Mouse (Mus musculus) neutrophil, adult 5-6 weeks (primary cell): Measurements from ENCODE around the gene Gm815. TPM values are rescaled to one million over a fixed set of nuclear protein-coding genes. Genes with fewer than 3 reads are reported as not detected.

Source experiments
- ATAC-seq: fragments of 151-379, 151-347 bp; 2 replicates; pipeline ENCODE4 v1.8.0; 2017; ENCODE audit warnings: mild to moderate bottlenecking, moderate TSS enrichment; ENCODE audit not compliant: insufficient number of reproducible peaks, poor library complexity, low FRiP score, severe bottlenecking; ENCODE audit errors: extremely low read depth
- total RNA-seq: library from RNA; stranded (forward); fragments of 200-1000 nt; gene quantifications from 2 replicates; pipeline ENCODE4 v1.2.3, GENCODE M21; 2017

The Gm815 gene
- total RNA-seq: not detected in 2 replicates

GRCm38 (mm10) chr19:26885616-26886015 is at the start of gene Gm815:
Gene Gm815 (plus strand): TSS chr19:26885881.
- ATAC-seq: no peak

- no peak for ATAC-seq
These were observed 48.1 kb upstream of the Gm815 start for GRCm38 (mm10) chr19:26837626-26838025.

- ATAC-seq: no peak
These were observed 41.8 kb upstream of the Gm815 start for GRCm38 (mm10) chr19:26843896-26844295.

- ATAC-seq: no peak
These were observed 40.9 kb upstream of the Gm815 start for GRCm38 (mm10) chr19:26844813-26845212.

- ATAC-seq: peak; percentile 77
These were observed 40.2 kb upstream of the Gm815 start for GRCm38 (mm10) chr19:26845276-26846016.

GRCm38 (mm10) chr19:26846017-26846285 is 39.7 kb upstream of the Gm815 start:
- ATAC-seq: no peak

- no peak for ATAC-seq
These were observed 34.5 kb upstream of the Gm815 start for GRCm38 (mm10) chr19:26851017-26851782.

GRCm38 (mm10) chr19:26852325-26852900 is 33.3 kb upstream of the Gm815 start:
- ATAC-seq: no peak

GRCm38 (mm10) chr19:26853701-26854282 is 31.9 kb upstream of the Gm815 start:
- ATAC-seq: no peak

- no peak for ATAC-seq
These were observed 31.0 kb upstream of the Gm815 start for GRCm38 (mm10) chr19:26854661-26855060.

- ATAC-seq: no peak
These were observed 30.5 kb upstream of the Gm815 start for GRCm38 (mm10) chr19:26855152-26855551.

- no peak for ATAC-seq
These were observed 27.1 kb upstream of the Gm815 start for GRCm38 (mm10) chr19:26858427-26859194.

- ATAC-seq: no peak
These were observed 26.5 kb upstream of the Gm815 start for GRCm38 (mm10) chr19:26859195-26859570.

GRCm38 (mm10) chr19:26863662-26864061 is 22.0 kb upstream of the Gm815 start:
- no peak for ATAC-seq

GRCm38 (mm10) chr19:26864975-26865690 is 20.5 kb upstream of the Gm815 start:
- no peak for ATAC-seq

- ATAC-seq: no peak
These were observed 19.9 kb upstream of the Gm815 start for GRCm38 (mm10) chr19:26865736-26866135.

GRCm38 (mm10) chr19:26869591-26869990 is 16.1 kb upstream of the Gm815 start:
- ATAC-seq: no peak

- ATAC-seq: no peak
These were observed 15.4 kb upstream of the Gm815 start for GRCm38 (mm10) chr19:26870280-26870679.

- no peak for ATAC-seq
These were observed 14.6 kb upstream of the Gm815 start for GRCm38 (mm10) chr19:26871096-26871495.
